Mouse (Mus musculus): ENCODE measurements around the gene Cdh26. TPM values are rescaled to one million over a fixed set of nuclear protein-coding genes. Genes with fewer than 3 reads are reported as not detected.

Cdh26 gene
- polyA plus RNA-seq, 1 experiment from 2014 or later, result 0.45 TPM

GRCm38 (mm10) chr2:178516941-178517340 lies 86.6 kb downstream of the Cdh26 start:
- no peak overlapping the region for H3K9ac ChIP-seq
- H3K4me1 ChIP-seq, result no peaks in the 10 kb centered on the region
- 70% methylated on average over 9 of the region's 9 CpGs for WGBS
- no peak overlapping the region for H3K4me2 ChIP-seq
- ATAC-seq (ENCODE audit: insufficient read depth, low FRiP score, low read depth), result no peak
- no peak overlapping the region for H3K27ac ChIP-seq
- no peaks in the 10 kb centered on the region for H3K9me3 ChIP-seq
- H3K4me3 ChIP-seq (replicated peaks), result no peak overlapping the region
- H3K27me3 ChIP-seq (replicated peaks), result no peaks in the 10 kb centered on the region
- H3K36me3 ChIP-seq, result no peaks in the 10 kb centered on the region

GRCm38 (mm10) chr2:178519321-178519720 lies 89.0 kb downstream of the Cdh26 start:
- WGBS, result 83% methylated on average over 4 of the region's 4 CpGs
- ATAC-seq (ENCODE audit: insufficient read depth, low FRiP score, low read depth), result no peak
- no peaks in the 10 kb centered on the region for H3K36me3 ChIP-seq
- H3K27me3 ChIP-seq (replicated peaks), result no peaks in the 10 kb centered on the region
- H3K4me2 ChIP-seq, result no peak overlapping the region
- H3K9me3 ChIP-seq, result no peaks in the 10 kb centered on the region
- H3K4me1 ChIP-seq, result no peaks in the 10 kb centered on the region
- H3K27ac ChIP-seq, result no peak overlapping the region
- no peak overlapping the region for H3K4me3 ChIP-seq (replicated peaks)
- no peak overlapping the region for H3K9ac ChIP-seq

GRCm38 (mm10) chr2:178520216-178520615 lies 89.9 kb downstream of the Cdh26 start:
- Histone ChIP-seq H3K36me3 (no peaks in the 10 kb centered on the region), H3K9me3 (no peaks in the 10 kb centered on the region), H3K27ac (no peak overlapping the region), H3K4me3 (replicated peaks) (no peak overlapping the region), H3K27me3 (replicated peaks) (no peaks in the 10 kb centered on the region), H3K4me1 (no peaks in the 10 kb centered on the region), H3K4me2 (no peak overlapping the region), H3K9ac (no peak overlapping the region)
- 30% methylated on average over 2 of the region's 2 CpGs for WGBS
- ATAC-seq (ENCODE audit: insufficient read depth, low FRiP score, low read depth), result no peak

- Histone ChIP-seq H3K4me1 (no peaks in the 10 kb centered on the region), H3K27me3 (replicated peaks) (no peaks in the 10 kb centered on the region), H3K9me3 (no peaks in the 10 kb centered on the region), H3K27ac (no peak overlapping the region), H3K4me3 (replicated peaks) (no peak overlapping the region), H3K36me3 (no peaks in the 10 kb centered on the region), H3K9ac (no peak overlapping the region), H3K4me2 (no peak overlapping the region)
- WGBS, result 50% methylated on average over 4 of the region's 4 CpGs
- ATAC-seq (ENCODE audit: insufficient read depth, low FRiP score, low read depth), result no peak
Measured at GRCm38 (mm10) chr2:178522331-178522730, 92.0 kb downstream of the Cdh26 start.

- Histone ChIP-seq H3K36me3 (no peaks in the 10 kb centered on the region), H3K27me3 (replicated peaks) (no peaks in the 10 kb centered on the region), H3K27ac (no peak overlapping the region), H3K4me1 (no peaks in the 10 kb centered on the region), H3K9ac (no peak overlapping the region), H3K4me3 (replicated peaks) (no peak overlapping the region), H3K4me2 (no peak overlapping the region), H3K9me3 (no peaks in the 10 kb centered on the region)
- WGBS, result 76% methylated on average over 1 of the region's 1 CpGs
- no peak for ATAC-seq (ENCODE audit: insufficient read depth, low FRiP score, low read depth)
Measured at GRCm38 (mm10) chr2:178522786-178523185, 92.5 kb downstream of the Cdh26 start.

GRCm38 (mm10) chr2:178526776-178527175 lies 96.4 kb downstream of the Cdh26 start:
- H3K4me3 ChIP-seq (replicated peaks), result no peak overlapping the region
- H3K9me3 ChIP-seq, result no peaks in the 10 kb centered on the region
- no peaks in the 10 kb centered on the region for H3K4me1 ChIP-seq
- H3K27me3 ChIP-seq (replicated peaks), result no peaks in the 10 kb centered on the region
- no peak overlapping the region for H3K9ac ChIP-seq
- no peak overlapping the region for H3K4me2 ChIP-seq
- no peak for ATAC-seq (ENCODE audit: insufficient read depth, low FRiP score, low read depth)
- H3K27ac ChIP-seq, result no peak overlapping the region
- 71% methylated on average over 6 of the region's 6 CpGs for WGBS
- H3K36me3 ChIP-seq, result no peaks in the 10 kb centered on the region

GRCm38 (mm10) chr2:178531226-178531625 lies 100.9 kb downstream of the Cdh26 start:
- no peaks in the 10 kb centered on the region for H3K27me3 ChIP-seq (replicated peaks)
- ATAC-seq (ENCODE audit: insufficient read depth, low FRiP score, low read depth), result no peak
- H3K9me3 ChIP-seq, result no peaks in the 10 kb centered on the region
- H3K9ac ChIP-seq, result no peak overlapping the region
- H3K4me2 ChIP-seq, result no peak overlapping the region
- no peak overlapping the region for H3K27ac ChIP-seq
- no peak overlapping the region for H3K4me3 ChIP-seq (replicated peaks)
- no peaks in the 10 kb centered on the region for H3K4me1 ChIP-seq
- H3K36me3 ChIP-seq, result no peaks in the 10 kb centered on the region
- WGBS, result 62% methylated on average over 5 of the region's 5 CpGs

GRCm38 (mm10) chr2:178536574-178536973 lies 106.2 kb downstream of the Cdh26 start:
- no peak for ATAC-seq (ENCODE audit: insufficient read depth, low FRiP score, low read depth)
- no peak overlapping the region for H3K4me2 ChIP-seq
- no peaks in the 10 kb centered on the region for H3K27me3 ChIP-seq (replicated peaks)
- no peak overlapping the region for H3K27ac ChIP-seq
- no peaks in the 10 kb centered on the region for H3K36me3 ChIP-seq
- H3K4me3 ChIP-seq (replicated peaks), result no peak overlapping the region
- H3K9ac ChIP-seq, result no peak overlapping the region
- WGBS, result 81% methylated on average over 4 of the region's 4 CpGs
- no peaks in the 10 kb centered on the region for H3K4me1 ChIP-seq
- H3K9me3 ChIP-seq, result no peaks in the 10 kb centered on the region

Other genes starting within 250 kb of the Cdh26 start
- gene Sycp2, start 22.8 kb upstream of the Cdh26 start, polyA plus RNA-seq (2015; fragmentation: Nextera tagmentation; extraction: Ambion mirVana), result 0.05 and 0.27 TPM in 2 replicates
- 4.9 and 5.6 TPM in 2 replicates for gene Ppp1r3d, start 16.1 kb upstream of the Cdh26 start, polyA plus RNA-seq (2015; fragmentation: Nextera tagmentation; extraction: Ambion mirVana)
- 4.6 and 4.8 TPM in 2 replicates for gene Fam217b, start 16.0 kb upstream of the Cdh26 start, polyA plus RNA-seq (2015; fragmentation: Nextera tagmentation; extraction: Ambion mirVana)

Measured in stomach, embryonic 15.5 days (tissue).